Mouse (Mus musculus): ENCODE measurements around the gene Zfyve26.
A peak's percentile ranks its signal among the peaks of the same experiment; 100 is the strongest.
"Not testable (repeated sequence)": the region's sequence is repeated elsewhere in the genome, so short reads cannot be mapped to it uniquely, and the experiment has no call there.

The Zfyve26 gene

DNA sequence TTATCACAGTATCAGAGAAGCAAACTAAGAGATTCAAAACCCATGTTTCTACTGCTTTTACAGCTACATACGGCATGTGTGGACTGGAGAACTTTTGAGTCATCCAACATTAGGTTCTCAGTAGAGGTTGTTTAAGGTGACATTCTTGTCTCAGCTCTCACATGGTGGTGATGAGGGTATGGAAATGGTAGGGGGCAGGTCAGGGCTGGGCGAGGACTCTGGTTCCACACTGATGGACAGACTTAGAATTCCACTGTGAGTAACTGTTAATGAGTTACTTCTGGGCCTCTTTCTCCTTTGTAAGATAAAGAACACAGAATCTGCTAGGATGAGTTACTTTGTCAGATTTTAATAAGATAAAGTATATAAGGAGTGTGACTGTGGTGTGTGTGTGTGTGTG, 36.0 kb downstream of the Zfyve26 start:
- DNase-seq, result peak; percentile 19

DNA sequence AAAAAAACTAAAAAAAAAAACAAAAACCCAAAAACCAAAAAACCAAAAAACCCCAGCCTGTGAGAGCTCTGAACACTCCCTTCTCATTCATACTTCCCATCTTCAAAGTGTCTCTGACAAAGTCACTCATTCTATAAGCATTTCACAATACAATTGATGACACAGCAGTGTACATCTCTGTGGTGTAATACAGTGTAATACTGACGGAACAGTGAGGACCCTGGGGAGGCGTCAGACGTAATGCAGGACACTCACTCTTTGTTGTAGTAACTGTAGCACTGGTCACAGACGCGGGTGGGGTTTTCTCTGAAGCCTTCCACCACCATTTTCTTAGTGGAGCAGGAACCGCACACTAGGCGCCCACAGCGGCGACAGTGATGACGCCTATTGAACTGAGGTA, 41.1 kb downstream of the Zfyve26 start:
- no peak for DNase-seq

DNA sequence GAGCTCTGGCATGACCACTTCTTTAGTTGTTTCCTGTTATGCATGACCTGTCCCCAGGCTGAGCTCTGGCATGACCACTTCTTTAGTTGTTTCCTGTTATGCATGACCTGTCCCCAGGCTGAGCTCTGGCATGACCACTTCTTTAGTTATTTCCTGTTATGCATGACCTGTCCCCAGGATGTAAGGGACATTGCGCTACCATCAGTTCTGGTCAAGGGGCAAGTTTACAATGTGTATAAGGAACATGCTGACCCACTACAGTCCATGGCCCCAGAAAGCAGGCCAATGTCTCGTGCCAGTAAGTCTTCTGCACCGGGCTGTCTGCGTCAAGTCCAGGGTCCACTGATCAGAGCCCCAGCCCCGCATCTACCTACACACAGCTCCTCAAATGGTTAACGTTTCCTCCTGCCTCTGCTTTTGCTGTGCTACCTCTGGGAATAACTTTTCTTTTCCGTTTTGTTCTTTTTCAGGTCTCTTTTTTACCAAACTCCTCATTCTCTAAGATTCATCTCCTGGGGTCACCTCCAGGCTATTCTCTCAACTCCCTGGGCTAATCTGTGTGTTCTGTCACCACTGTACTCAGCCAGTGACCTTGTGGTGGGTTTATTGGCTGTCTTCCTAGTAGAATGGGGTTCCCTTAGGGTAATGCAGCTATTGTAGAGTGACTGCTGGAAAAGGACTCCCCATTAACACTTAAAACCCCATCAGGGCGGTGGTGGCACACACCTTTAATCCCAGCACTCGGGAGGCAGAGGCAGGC, 42.6 kb downstream of the Zfyve26 start:
- peak; percentile 18 for DNase-seq

DNA sequence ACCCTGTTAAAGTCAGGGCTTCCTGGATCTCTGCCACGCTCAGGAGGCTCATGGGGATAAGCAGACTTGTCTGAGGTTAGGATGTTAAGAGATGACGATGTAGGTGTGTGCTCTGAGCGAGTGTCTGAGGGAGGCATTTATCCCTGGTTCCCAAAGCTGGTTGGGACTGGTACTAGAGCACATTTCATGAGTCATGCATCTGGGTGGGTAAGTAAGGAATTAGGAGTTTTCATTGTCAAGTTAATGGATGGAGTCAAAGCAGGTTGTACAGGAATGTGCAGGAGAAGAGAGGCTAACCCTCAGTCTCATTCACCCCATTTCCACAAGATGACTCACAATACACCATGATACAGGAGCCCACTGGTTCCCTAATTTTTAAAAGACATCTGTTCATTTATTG, 48.0 kb downstream of the Zfyve26 start:
- DNase-seq, result no peak

DNA sequence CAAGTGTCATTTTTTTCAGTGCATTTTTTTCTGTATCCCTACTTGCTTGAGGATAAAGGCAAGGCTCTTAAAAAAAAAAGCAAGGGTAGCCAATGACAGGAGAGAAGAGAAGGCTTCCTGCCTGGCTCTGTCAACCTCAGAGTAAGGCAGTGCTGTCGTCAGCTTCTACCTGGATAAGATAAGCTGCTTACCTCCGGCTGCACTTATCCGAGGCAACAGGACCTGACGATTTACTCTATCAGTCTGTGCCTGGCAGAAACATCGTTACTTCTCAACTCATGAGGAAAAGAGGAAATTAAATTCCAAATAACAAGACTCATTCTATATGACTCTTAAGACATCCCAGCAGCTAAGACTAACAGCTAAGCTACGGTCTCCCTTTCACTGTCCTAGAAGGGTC, 53.2 kb downstream of the Zfyve26 start:
- DNase-seq, result no peak

DNA sequence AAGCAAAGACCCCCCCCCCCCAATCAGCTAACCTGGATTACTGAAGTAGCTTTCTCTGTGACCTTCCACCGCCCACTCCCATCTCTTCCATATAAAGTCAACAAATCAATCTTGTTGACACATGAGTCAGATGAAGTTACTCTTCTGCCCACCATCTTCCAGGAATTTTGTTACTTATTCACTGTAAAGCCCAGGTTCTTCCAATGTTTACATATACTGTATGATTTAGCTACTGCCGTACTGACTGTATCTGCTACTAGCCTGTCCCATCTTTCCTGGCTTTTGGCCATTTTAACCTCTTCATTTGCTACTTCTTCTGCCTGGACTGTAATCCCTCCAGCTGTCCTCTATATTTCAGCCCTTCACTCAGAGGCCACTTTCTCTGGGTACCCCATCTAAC, 54.1 kb downstream of the Zfyve26 start:
- DNase-seq, result no peak

DNA sequence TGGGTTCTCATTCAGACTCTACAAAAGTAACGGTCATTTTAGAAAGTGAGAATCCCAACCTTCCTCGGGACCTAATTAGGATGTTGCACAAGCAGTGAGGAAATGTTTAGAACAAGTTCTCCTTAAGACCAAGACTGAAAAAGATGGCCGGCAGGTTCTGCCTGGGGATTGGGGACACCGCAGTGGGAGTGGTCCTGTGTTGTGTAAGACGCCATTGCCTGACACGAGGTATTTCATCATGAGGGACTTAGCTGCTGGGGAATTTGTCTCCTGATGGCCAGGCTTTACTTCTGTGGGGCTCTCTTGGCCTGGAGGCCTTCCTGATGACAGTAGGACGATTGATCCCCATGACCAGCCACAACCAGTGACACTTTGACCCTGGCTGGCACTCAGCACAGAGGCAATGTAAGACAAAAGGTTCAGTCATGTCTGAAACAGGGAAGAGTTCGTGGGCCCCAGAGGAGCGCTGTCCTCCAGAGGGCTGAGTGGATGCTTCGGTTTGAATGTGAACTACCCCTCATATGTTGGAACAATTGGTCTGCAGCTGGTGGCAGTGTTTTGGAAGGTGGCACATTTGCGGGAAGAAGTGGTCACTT, 60.5 kb downstream of the Zfyve26 start:
- DNase-seq, result no peak

DNA sequence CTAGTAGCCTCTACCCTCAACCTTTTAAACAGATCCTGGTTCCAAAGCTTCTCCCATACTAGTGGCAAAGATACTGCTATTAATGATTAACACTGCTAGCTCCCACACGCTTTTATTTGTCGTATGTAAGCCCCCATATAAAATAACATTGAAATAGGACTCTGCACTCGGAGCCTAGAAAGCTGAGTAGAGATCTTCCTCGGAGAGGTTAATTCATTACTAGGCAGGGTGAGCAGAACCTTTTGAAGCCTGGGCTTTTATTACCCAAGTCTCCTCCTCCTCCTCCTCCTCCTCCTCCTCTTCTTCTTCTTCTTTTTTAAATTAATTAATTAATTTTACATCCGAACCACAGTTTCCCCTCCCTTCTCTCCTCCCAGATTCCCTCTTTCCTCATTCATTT, 78.6 kb downstream of the Zfyve26 start:
- DNase-seq, result no peak

DNA sequence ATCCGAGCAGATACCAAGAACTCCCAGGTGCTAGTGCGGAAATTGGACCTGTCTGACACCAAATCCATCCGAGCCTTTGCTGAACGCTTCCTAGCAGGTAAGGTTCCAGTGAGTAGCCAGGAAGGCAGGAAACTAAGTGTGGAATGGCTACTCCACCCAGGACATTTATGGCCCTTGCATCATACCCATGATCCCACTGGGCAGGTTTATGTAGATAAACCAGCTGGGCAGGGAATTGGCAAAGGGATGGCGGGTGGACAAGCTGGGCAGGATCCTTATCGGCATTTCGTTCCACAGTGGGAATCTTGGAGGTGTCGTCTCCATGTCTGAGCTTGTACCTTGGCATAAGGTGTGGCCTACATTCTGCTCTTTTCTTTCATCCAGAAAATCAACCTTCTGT, 84.7 kb downstream of the Zfyve26 start:
- no peak for DNase-seq

DNA sequence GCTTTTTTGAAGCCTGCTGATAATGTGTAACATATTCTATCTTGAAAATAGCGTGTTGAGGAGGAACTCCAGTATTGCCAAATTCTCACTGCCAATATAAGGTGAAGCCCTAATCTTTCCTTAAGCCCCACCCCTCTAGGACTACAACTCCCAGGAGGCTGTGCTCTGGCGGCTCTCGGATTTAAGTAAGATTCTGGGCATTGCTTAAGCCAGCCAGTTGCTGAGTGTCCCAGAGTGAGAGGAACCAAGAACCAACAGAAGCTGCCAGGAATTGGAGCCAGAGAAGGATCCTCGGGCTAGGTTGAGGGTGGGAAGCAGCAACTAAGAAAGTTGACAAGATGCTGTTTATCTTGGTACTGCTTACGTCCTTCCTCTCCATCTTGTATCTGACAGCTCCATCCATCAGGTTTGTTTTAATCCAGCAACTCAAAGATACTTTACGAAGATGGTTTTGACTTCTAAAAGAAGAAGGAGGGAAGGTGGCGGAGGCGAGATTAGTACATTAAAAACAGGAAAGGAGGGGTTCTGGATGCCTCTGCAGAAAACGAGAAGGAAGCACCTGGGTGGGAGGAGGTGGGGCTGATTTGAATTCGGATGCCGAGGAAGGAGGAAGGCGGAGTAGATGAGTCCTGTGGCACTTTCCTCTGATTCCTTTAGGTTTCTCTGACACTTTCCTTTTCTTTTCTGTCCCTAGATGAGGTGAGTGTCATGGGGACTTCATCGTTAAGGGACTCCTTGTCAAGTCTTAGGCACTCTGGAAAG, 87.2 kb downstream of the Zfyve26 start, which contains the start of gene Rdh12:
TSS of gene Rdh12 (plus strand) at position 212 of the 762 bp plus-strand sequence.
- DNase-seq, result peak; percentile 46

DNA sequence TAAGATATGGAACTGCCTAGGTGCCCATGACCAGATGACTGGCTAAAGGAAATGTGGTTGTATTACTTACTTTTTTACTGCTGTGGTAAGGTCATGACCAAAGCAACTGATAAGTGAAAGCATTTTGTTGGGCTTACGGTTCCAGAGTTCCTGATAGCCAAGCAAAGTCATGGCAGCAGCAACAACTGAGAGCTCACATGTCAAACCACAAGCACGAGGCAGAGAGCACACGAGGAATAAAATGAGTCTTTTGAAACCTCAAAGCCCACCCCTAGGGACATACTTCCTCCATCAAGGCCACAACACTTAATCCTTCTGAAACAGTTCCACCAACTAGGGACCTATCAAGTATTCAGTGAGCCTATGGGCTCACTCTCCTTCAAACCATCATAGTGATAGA, 94.2 kb downstream of the Zfyve26 start:
- no peak for DNase-seq

DNA sequence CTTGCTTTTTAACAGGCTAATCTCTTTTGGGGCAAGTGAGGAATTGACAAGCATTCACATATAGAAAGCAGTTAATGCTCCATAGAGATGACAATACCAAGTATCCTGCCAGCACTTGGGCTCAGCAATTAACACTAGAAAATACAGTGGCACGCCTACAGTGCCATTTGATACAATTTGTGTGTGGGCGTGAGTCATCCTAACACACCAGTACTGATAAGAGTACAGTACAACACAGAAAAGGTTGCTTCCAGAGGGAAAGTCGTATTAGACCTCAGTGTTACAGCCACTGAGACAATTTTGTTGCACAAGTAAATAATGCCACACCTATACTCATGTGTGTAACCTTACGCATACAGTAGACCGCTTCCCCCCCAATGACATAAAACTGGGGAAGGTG, 99.0 kb downstream of the Zfyve26 start:
- no peak for DNase-seq

DNA sequence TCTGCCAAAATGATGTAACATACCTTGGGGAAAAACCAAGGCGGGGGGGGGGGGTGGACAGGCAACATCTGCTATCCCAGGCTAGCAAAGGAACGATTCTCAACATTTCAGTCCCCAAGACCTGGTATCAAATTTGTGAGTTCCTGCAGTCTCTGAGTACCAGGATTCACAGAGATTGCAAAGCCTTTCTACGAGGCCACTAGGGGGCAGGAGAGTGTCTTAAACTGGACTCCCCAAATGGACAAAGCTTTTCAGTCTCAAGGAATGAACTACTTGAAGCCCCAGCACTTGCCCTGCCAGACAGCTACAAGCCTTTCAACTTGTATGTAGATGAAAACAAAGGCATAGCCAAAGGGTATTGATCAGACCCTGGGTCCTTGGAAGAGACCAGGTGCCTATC, 102.7 kb downstream of the Zfyve26 start:
- DNase-seq, result peak; percentile 88

DNA sequence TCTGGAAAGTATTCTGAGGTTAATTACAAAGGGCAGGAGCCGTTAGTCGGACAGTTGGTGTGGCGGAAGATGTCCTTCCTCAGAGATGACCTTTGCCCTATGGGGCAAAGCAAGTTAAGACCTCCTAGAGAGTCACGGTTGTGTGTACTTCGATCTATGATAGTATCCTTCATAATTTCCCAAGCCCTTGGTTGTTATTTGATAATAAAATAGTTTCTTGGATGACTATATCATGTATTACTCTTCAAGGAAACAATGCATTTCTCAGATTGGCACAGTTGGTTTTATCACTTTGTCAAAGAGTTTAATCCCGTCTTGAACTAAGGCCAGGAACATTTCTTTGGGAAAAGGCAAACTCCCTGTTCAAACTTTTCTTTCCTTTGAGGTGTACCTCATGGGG, 103.9 kb downstream of the Zfyve26 start, which contains the start of gene Rdh11:
TSS of gene Rdh11 (minus strand) at position 101 of the 400 bp plus-strand sequence.
- DNase-seq, result no peak

DNA sequence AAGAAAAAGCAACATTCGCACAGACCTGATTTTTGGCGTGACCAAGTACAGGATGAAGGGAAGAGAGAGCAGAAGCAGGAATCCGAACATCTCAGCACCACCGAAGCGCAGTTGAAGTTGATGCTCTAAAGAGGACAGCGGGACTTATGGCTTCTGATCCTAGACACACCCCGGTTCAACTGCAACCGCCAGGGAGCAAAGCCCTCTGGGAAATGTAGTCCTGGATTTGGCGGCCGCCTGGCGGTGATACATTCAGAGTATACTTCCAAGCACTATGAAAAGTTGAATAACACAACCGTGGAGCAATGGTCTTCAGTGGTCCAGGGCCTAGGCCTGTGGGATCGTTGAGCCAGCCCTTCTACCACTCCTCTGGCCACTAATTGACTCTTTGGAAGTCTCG, 104.4 kb downstream of the Zfyve26 start:
- DNase-seq, result peak; percentile 85

DNA sequence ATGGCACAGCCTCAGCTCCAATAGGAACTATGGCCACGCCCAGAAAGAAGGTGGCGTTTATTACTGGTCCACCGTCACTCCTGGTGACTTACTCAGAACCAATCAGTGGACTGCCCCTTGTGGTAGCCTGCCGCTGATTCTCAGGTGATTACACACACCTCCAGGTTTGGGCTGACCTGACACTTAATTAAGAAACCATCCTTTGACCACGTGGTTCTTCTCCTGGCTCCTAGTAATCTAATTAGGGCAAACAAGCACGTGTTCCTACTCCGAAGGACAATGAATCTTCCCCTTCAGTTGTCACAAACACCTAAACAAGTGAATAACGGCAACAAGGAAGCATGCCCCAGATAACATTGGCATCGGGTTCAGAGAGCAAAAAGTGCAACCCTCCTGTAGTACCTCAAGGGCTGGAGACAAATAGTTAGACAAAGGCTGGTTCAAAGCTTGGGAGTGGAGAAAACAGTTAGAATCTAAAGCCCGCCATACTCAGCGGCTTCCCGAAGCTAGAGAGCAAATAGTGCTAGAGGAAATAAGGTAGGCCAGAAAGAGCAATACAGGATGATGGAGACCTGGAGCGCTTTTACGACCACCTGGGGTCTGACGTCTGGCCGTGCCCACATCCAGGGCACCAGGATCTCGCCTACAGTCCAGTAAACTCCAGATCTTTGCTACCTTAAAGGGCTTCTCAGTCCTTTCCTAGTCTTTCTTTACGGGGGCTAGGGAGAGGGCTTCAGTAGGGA, 105.0 kb downstream of the Zfyve26 start:
- DNase-seq, result peak; percentile 70

DNA sequence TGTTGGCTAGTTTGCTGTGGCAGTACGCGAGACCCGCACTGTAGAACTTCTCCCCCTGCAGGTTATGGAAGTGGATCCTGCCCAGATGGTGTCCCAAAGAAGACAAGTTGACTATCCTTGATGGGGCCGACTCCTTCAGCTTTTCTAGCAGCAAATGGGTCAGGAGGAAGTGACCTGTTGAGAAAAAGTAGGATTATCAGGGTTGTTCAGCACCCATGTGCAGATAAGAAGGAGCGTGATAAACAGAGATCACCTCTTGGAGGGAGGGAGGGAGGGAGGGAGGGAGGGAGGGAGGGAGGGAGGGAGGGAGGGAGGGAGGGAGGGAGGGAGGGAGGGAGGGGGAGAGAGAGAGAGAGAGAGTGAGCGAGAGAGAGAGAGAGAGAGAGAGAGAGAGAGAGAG, 110.9 kb downstream of the Zfyve26 start:
- not testable (repeated sequence) for DNase-seq

Measured in kidney, postnatal 10 days (tissue).